Mouse (Mus musculus): ENCODE measurements around the gene Cdkn2b. TPM values are rescaled to one million over a fixed set of nuclear protein-coding genes. Genes with fewer than 3 reads are reported as not detected.

The Cdkn2b gene
- polyA plus RNA-seq (2015; fragmentation: Nextera tagmentation; extraction: Ambion mirVana): 6.4 and 6.5 TPM in 2 replicates

DNA sequence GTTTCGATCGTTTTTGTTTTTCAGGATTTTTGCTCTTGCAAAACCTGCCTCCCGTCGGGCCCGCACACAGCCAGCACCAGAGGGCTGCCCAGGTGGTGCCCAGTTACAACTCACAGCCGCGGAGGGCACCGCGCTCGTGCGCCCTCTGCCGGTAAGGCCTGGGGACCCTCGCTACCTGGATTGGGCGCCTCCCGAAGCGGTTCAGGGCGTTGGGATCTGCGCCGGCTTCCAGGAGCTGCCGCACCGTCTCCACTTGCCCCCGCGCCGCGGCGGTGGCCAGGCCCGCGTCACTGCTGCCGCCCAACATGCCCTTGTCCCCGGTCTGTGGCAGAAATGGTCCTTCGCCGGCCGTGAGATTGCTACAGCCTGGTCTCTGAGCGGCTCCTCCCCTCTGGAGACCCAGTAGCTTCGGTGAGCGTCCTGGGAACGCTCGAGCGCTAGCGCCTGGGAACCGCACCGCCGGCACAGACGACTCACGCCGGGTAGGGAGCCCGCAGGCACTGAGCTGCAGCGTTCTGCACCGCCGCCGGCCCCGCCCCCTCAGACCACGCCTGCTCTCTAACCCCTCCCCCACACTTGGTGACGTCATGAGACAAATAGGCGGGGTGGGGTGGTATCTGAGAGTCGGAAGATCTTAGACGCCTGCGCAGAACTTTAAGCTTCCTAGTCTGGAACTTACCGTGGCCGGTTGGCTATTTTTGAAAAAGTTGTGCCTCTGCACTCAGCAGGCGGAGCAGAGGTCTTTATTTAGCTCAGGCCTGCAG is at the start of gene Cdkn2b:
Cdkn2b (minus strand) TSS at position 549 of the 764 bp plus-strand sequence.
- Histone ChIP-seq H3K27ac (replicated peaks) (peak within 1 kb of the TSS; percentile 60), H3K27me3 (peaks cover 79% of the 10 kb centered on the region), H3K4me2 (replicated peaks) (peak within 1 kb of the TSS; percentile 94), H3K9ac (peak within 1 kb of the TSS; percentile 26), H3K4me1 (peaks cover 9% of the 10 kb centered on the region), H3K4me3 (replicated peaks) (peak within 1 kb of the TSS; percentile 53), H3K36me3 (no peaks in the 10 kb centered on the region), H3K9me3 (replicated peaks) (no peaks in the 10 kb centered on the region)
- WGBS: under 1% methylated on average over 61 of the region's 61 CpGs
- ATAC-seq (ENCODE audit: insufficient number of reproducible peaks, low FRiP score, low TSS enrichment, low read depth): peak; percentile 89

DNA sequence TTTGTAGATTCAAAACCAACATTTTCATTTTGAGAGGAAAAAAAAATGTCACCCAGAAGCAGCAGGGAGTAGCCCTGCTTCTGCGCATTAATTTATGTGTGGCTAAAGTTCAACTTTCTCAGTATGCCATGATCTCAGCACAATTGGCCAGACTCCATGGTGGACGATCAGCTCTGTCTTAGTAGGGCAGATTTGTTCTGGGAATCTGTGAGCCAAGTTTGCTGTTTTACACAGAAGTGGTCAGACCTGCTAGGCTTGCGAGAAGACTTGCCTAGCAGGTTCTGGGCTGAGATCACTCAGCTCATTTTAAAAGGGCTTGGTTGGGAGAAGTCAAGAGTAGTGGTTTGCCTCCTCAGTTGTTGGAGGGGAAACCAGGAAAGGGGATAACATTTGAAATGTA is 49.5 kb upstream of the Cdkn2b start:
- WGBS: 53% methylated on average over 3 of the region's 3 CpGs
- Histone ChIP-seq H3K36me3 (no peaks in the 10 kb centered on the region), H3K9ac (no peak overlapping the region), H3K4me3 (replicated peaks) (no peak overlapping the region), H3K27me3 (no peaks in the 10 kb centered on the region), H3K4me1 (no peaks in the 10 kb centered on the region), H3K9me3 (replicated peaks) (no peaks in the 10 kb centered on the region), H3K4me2 (replicated peaks) (no peak overlapping the region), H3K27ac (replicated peaks) (no peak overlapping the region; the same call in 1 of the 2 replicates)
- ATAC-seq (ENCODE audit: insufficient number of reproducible peaks, low FRiP score, low TSS enrichment, low read depth): no peak

DNA sequence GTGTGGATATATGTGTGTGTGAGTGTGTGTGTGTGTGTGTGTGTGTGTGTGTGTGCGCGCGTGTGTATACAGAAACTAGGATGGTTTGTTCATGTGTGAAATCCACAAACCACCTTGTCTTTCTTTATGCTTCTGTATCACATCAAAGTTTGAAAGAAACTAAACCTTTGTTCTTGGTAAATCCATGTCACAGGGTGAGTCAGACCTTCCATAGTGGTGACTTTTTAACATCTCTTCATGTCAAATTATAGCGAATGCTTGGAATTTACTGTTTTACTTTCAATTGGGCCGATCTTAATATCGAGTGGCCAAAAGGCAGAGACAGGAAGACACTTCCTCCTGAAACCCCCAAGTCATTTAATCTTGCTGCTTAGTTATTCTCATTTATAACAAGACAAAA is 48.7 kb upstream of the Cdkn2b start:
- Histone ChIP-seq H3K4me3 (replicated peaks) (no peak overlapping the region), H3K4me2 (replicated peaks) (no peak overlapping the region), H3K36me3 (no peaks in the 10 kb centered on the region), H3K27ac (replicated peaks) (no peak overlapping the region), H3K4me1 (no peaks in the 10 kb centered on the region), H3K27me3 (no peaks in the 10 kb centered on the region), H3K9ac (no peak overlapping the region), H3K9me3 (replicated peaks) (no peaks in the 10 kb centered on the region)
- 83% methylated on average over 6 of the region's 6 CpGs for WGBS
- no peak for ATAC-seq (ENCODE audit: insufficient number of reproducible peaks, low FRiP score, low TSS enrichment, low read depth)

DNA sequence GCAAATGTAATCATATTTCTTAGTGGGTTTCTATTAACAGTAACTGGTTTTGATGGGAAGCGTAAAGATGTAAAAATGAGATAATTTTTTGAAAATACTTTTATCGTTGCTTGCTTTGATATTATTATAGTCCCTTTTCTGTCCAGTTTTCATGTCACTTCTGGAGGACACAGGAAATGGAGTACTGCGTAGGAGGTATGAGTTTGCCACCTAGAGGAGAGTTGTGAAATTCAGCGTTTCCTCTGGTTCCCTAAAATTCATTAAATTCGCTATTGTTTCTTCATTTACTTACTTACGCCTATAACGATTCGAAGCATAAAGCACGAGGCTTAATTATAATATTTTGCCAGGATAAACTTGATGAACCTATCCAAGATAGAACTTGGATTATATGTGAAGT is 43.1 kb upstream of the Cdkn2b start:
- WGBS: 49% methylated on average over 9 of the region's 9 CpGs
- Histone ChIP-seq H3K36me3 (no peaks in the 10 kb centered on the region), H3K4me1 (no peaks in the 10 kb centered on the region), H3K4me3 (replicated peaks) (no peak overlapping the region), H3K9ac (no peak overlapping the region), H3K4me2 (replicated peaks) (no peak overlapping the region), H3K27me3 (no peaks in the 10 kb centered on the region), H3K9me3 (replicated peaks) (no peaks in the 10 kb centered on the region), H3K27ac (replicated peaks) (no peak overlapping the region)
- ATAC-seq (ENCODE audit: insufficient number of reproducible peaks, low FRiP score, low TSS enrichment, low read depth): no peak

DNA sequence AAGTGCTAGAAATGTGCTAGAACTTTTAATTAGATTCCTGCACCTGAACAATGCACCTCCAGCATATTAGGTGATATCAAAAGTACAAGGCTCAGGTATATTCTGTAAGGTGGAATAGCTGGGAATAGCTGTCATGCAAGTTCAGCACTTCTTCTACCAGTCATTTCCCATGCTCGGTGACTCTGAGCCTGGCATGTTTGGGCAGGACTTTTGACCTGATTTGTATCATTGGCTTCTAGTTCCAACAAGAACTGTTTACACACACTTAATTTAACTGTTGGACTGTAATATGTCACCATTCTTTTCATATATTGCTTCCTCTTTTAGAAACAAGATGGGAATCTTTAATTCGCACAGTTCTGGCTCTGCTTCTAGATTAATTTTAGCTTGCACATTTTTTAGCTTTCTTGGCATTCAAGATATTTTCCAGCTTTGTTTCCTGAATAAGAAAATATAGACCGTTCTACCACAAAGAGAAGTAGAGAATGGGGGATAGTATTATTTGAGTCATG is 42.3 kb upstream of the Cdkn2b start:
- H3K36me3 ChIP-seq: no peaks in the 10 kb centered on the region
- ATAC-seq (ENCODE audit: insufficient number of reproducible peaks, low FRiP score, low TSS enrichment, low read depth): no peak
- no peaks in the 10 kb centered on the region for H3K9me3 ChIP-seq (replicated peaks)
- H3K4me2 ChIP-seq (replicated peaks): no peak overlapping the region
- no peaks in the 10 kb centered on the region for H3K27me3 ChIP-seq
- H3K9ac ChIP-seq: no peak overlapping the region
- H3K4me1 ChIP-seq: no peaks in the 10 kb centered on the region
- 69% methylated on average over 3 of the region's 3 CpGs for WGBS
- H3K27ac ChIP-seq (replicated peaks): no peak overlapping the region
- no peak overlapping the region for H3K4me3 ChIP-seq (replicated peaks)

DNA sequence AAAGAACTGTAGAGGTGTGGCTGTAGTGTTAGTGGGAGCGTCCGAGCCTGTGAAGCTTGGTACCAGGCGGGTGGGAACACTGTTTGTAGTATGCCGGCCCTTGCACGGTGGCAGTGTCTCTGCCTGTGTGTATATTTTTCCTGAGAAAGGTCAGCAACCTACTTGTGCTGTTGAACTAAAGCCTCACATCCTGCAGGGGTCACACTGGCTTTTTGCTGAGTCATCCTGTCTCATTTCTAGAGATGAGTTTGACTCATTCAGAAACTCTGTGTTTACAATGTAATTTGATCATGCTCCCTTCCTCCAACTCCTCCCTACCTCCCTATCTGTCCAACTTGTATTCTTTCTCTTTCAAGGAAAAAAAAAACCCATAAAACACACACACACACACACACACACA is 40.6 kb upstream of the Cdkn2b start:
- no peak overlapping the region for H3K27ac ChIP-seq (replicated peaks)
- H3K4me2 ChIP-seq (replicated peaks): no peak overlapping the region
- H3K9me3 ChIP-seq (replicated peaks): no peaks in the 10 kb centered on the region
- WGBS: 38% methylated on average over 5 of the region's 5 CpGs
- no peaks in the 10 kb centered on the region for H3K36me3 ChIP-seq
- no peaks in the 10 kb centered on the region for H3K27me3 ChIP-seq
- H3K9ac ChIP-seq: no peak overlapping the region
- no peak overlapping the region for H3K4me3 ChIP-seq (replicated peaks)
- no peak for ATAC-seq (ENCODE audit: insufficient number of reproducible peaks, low FRiP score, low TSS enrichment, low read depth)
- H3K4me1 ChIP-seq: no peaks in the 10 kb centered on the region

DNA sequence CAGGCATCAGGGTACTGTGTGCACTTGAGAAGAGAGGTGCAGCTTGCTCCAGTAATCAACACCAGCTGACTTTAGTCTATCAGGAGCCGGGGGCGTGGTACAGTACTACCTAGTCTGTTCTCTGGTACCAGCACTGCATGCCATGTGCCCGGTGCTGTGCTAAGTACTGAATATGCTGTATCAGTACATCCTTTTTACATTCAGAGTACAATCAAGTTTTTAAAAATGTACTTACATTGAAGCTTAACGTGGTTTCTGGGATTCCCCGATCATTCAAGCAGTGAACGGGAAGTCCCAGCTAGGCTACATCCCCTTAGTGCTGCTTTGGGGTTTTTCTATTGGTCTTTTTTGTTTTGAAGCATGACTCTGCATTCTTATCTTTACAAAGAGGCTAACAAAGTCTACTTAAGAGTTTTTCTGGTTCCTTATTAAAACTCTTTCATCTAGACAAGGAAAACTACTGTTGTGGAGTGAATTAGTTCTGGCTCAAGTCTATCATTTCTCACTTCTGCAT is 40.2 kb upstream of the Cdkn2b start:
- H3K9me3 ChIP-seq (replicated peaks): no peaks in the 10 kb centered on the region
- H3K27me3 ChIP-seq: no peaks in the 10 kb centered on the region
- H3K27ac ChIP-seq (replicated peaks): no peak overlapping the region
- H3K4me3 ChIP-seq (replicated peaks): no peak overlapping the region
- H3K36me3 ChIP-seq: no peaks in the 10 kb centered on the region
- H3K4me1 ChIP-seq: no peaks in the 10 kb centered on the region
- H3K4me2 ChIP-seq (replicated peaks): no peak overlapping the region
- whole genome bisulfite sequencing: 59% methylated on average over 6 of the region's 6 CpGs
- H3K9ac ChIP-seq: no peak overlapping the region
- ATAC-seq (ENCODE audit: insufficient number of reproducible peaks, low FRiP score, low TSS enrichment, low read depth): no peak

DNA sequence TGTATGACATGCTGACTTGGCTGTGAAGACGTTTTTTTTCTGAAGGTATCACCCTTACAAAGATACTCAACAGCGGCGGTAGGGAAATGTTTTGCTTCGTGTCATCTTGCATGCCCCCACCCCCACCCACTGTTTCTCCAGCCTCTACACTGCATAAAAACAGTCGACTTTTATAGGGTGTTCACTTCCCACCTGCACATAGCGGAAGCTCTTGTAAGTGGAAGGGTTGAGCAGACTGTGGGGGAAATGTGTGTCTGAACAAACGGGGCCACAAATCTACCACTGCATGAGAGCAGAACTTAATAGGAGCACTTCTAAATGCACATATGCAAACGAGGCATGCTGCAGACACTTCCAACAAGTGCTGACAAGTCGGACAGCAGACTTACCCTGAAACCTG is 39.6 kb upstream of the Cdkn2b start:
- Histone ChIP-seq H3K36me3 (no peaks in the 10 kb centered on the region), H3K4me3 (replicated peaks) (no peak overlapping the region), H3K4me1 (no peaks in the 10 kb centered on the region), H3K4me2 (replicated peaks) (no peak overlapping the region), H3K9me3 (replicated peaks) (no peaks in the 10 kb centered on the region), H3K9ac (no peak overlapping the region), H3K27me3 (no peaks in the 10 kb centered on the region), H3K27ac (replicated peaks) (no peak overlapping the region)
- no peak for ATAC-seq (ENCODE audit: insufficient number of reproducible peaks, low FRiP score, low TSS enrichment, low read depth)
- 54% methylated on average over 9 of the region's 9 CpGs for WGBS

DNA sequence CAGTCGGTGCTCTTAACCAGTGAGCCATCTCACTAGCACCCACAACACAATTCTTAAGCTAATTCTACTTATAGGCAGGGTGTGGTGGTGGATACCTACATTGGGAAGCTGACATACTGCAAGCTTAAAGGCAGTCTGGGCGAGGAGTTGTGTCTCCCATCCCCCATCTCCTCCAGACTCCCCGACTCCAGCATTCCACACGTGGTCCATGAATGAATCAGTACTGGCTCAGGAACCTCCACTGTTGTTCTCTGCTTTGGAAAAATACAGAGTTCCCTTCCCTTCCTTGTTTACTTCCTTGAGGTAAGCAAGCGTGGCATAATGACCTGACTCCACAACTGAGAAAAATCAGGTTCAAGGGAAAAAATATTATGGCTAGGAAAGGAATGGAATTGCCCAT is 38.0 kb upstream of the Cdkn2b start:
- H3K4me1 ChIP-seq: no peaks in the 10 kb centered on the region
- no peaks in the 10 kb centered on the region for H3K27me3 ChIP-seq
- no peak overlapping the region for H3K27ac ChIP-seq (replicated peaks)
- WGBS: 54% methylated on average over 5 of the region's 5 CpGs
- no peak for ATAC-seq (ENCODE audit: insufficient number of reproducible peaks, low FRiP score, low TSS enrichment, low read depth)
- no peaks in the 10 kb centered on the region for H3K36me3 ChIP-seq
- no peak overlapping the region for H3K4me3 ChIP-seq (replicated peaks)
- no peak overlapping the region for H3K4me2 ChIP-seq (replicated peaks)
- no peak overlapping the region for H3K9ac ChIP-seq
- no peaks in the 10 kb centered on the region for H3K9me3 ChIP-seq (replicated peaks)

DNA sequence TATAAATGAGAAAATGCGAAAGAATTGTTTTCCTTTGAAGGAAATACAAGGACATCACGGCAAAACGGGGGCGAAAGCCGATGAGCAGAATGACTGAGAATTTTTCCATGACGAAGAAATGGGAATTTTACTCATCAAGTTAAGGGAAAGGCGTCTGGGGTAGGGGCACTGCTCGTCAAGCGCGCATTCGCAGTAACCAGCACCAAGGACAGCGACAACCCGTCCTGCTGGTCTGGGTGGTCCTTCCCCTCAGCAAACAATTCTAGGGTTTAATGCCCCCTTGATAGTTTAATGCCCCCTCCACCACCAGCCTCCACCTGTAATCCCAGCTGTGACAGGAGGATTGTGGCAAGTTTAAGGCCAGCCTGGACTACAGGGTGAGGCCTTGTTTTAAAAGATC is 2.6 kb upstream of the Cdkn2b start:
- H3K4me3 ChIP-seq (replicated peaks): no peak overlapping the region
- H3K4me1 ChIP-seq: peaks cover 9% of the 10 kb centered on the region
- 10% methylated on average over 13 of the region's 13 CpGs for WGBS
- H3K9me3 ChIP-seq (replicated peaks): no peaks in the 10 kb centered on the region
- H3K9ac ChIP-seq: no peak overlapping the region
- H3K27me3 ChIP-seq: peaks cover 52% of the 10 kb centered on the region
- H3K27ac ChIP-seq (replicated peaks): no peak overlapping the region
- no peaks in the 10 kb centered on the region for H3K36me3 ChIP-seq
- no peak for ATAC-seq (ENCODE audit: insufficient number of reproducible peaks, low FRiP score, low TSS enrichment, low read depth)
- no peak overlapping the region for H3K4me2 ChIP-seq (replicated peaks)

DNA sequence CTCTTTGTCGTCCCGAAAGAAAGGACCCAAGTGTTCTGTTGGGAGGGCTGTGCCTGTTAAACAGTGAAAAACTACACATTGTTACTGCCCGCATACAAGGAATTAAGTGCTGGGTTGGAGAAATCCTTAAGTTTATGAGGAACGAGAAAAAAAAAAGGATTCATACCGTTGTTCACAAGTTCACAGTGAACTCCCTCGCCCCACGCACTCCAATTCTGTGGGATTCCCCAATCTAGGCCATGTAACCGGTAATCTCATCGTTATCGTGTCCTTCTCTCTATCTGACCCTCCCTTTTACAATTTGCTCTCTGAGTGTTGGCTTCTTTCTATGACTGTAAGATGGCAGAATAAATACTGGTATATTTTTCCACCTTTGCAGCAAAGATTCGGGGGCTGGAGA is 843 bp downstream of the Cdkn2b start:
- ATAC-seq (ENCODE audit: insufficient number of reproducible peaks, low FRiP score, low TSS enrichment, low read depth): no peak
- Histone ChIP-seq H3K36me3 (no peaks in the 10 kb centered on the region), H3K27me3 (peaks cover 85% of the 10 kb centered on the region), H3K9me3 (replicated peaks) (no peaks in the 10 kb centered on the region), H3K9ac (no peak overlapping the region), H3K4me3 (replicated peaks) (peak overlapping the region; percentile 53), H3K4me1 (peaks cover 9% of the 10 kb centered on the region), H3K27ac (replicated peaks) (no peak overlapping the region), H3K4me2 (replicated peaks) (peak overlapping the region; percentile 94)
- WGBS: 2% methylated on average over 11 of the region's 11 CpGs

DNA sequence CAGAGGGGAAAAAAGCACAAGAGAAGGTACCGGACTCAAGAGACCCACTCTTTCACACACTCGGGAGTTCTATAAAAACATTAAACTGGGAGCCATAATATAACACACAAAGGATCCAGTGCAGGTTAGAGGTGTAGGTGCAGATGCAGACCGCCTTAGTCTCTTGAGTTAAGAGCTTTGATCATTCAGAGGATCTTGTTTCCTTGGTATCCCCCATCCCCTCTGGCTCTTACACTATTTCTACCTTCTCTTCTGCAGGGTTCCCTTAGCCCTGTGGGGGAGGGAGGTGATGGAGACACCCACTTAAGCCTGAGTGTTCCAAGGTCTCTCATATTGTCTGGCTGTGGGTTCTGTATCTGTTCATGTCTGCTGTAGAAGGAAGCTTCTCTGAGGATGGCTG is 2.8 kb downstream of the Cdkn2b start:
- WGBS: 5% methylated on average over 3 of the region's 3 CpGs
- no peak overlapping the region for H3K4me3 ChIP-seq (replicated peaks)
- no peak for ATAC-seq (ENCODE audit: insufficient number of reproducible peaks, low FRiP score, low TSS enrichment, low read depth)
- H3K27me3 ChIP-seq: peaks cover 93% of the 10 kb centered on the region
- H3K4me2 ChIP-seq (replicated peaks): no peak overlapping the region
- no peak overlapping the region for H3K9ac ChIP-seq
- peaks cover 9% of the 10 kb centered on the region for H3K4me1 ChIP-seq
- H3K27ac ChIP-seq (replicated peaks): no peak overlapping the region
- no peaks in the 10 kb centered on the region for H3K9me3 ChIP-seq (replicated peaks)
- H3K36me3 ChIP-seq: no peaks in the 10 kb centered on the region
